Mouse (Mus musculus) lung, postnatal 0 days (tissue): Measurements from ENCODE around the gene Btbd2. TPM values are rescaled to one million over a fixed set of nuclear protein-coding genes. Genes with fewer than 3 reads are reported as not detected.

Source experiments
- ATAC-seq: fragments of 200-750 bp; cut with Nextera tagmentation; 2 replicates; pipeline ENCODE4 v1.8.0; 2017; ENCODE audit warnings: moderate library complexity
- DNase-seq: peaks from one replicate; pipeline ENCODE4 v3.0.0-alpha.2; 2016; ENCODE audit warnings: low spot score
- H3K27ac ChIP-seq: fragments of 300-500 bp; sonication (generic); 2 replicates; pipeline ENCODE4 v1.5.1; 2014; ENCODE audit warnings: antibody characterized with exemption, mild to moderate bottlenecking, low read length, mixed read lengths
- H3K27me3 ChIP-seq: fragments of 300-500 bp; sonication (generic); replicated peaks from 2 replicates; pipeline ENCODE4 v1.6.1; 2014; ENCODE audit warnings: low read length, mixed read lengths; ENCODE audit not compliant: insufficient read depth
- H3K36me3 ChIP-seq: fragments of 300-500 bp; sonication (generic); 2 replicates; pipeline ENCODE4 v1.6.1; 2014; ENCODE audit warnings: low read length, mixed read lengths; ENCODE audit not compliant: insufficient read depth
- H3K4me1 ChIP-seq: fragments of 300-500 bp; sonication (generic); 2 replicates; pipeline ENCODE4 v1.6.1; 2014; ENCODE audit warnings: antibody characterized with exemption, low read depth, low read length, mixed read lengths; ENCODE audit not compliant: insufficient read depth
- H3K4me2 ChIP-seq: fragments of 300-500 bp; sonication (generic); replicated peaks from 2 replicates; pipeline ENCODE4 v1.6.1; 2014; ENCODE audit warnings: low read depth, mild to moderate bottlenecking, low read length, moderate library complexity, mixed read lengths
- H3K4me3 ChIP-seq: fragments of 300-500 bp; sonication (generic); 2 replicates; pipeline ENCODE4 v1.5.1; 2014; ENCODE audit warnings: low read depth, low read length
- H3K9ac ChIP-seq: fragments of 300-500 bp; sonication (generic); replicated peaks from 2 replicates; pipeline ENCODE4 v1.6.1; 2014; ENCODE audit warnings: low read depth, mild to moderate bottlenecking
- H3K9me3 ChIP-seq: fragments of 300-500 bp; sonication (generic); 2 replicates; pipeline ENCODE4 v1.6.1; 2016; ENCODE audit warnings: low read length, mixed read lengths
- CTCF ChIP-seq: IDR thresholded peaks from 2 replicates; pipeline ENCODE4 v1.5.1; 2016; ENCODE audit warnings: antibody characterized with exemption, mild to moderate bottlenecking
- EP300 ChIP-seq: IDR thresholded peaks from 2 replicates; pipeline ENCODE4 v1.6.1; 2016; ENCODE audit warnings: antibody characterized with exemption, mild to moderate bottlenecking, control low read depth
- WGBS: fragments of 180-500 bp; shearing (Covaris S2); extraction: QIAGEN DNeasy Blood & Tissue Kit; methylation state at CpG from one replicate; pipeline ENCODE4 v1.1.7; 2014; 5-methylcytosine and 5-hydroxymethylcytosine counted together
- polyA plus RNA-seq: library from polyadenylated mRNA; unstranded; fragments of >200 nt; fragmentation: Nextera tagmentation; extraction: Ambion mirVana; gene quantifications from 2 replicates; pipeline ENCODE4 v1.2.1, GENCODE M21; 2015

Gene Btbd2
- polyA plus RNA-seq, 1 experiment from 2014 or later, result 42.9 TPM

DNA sequence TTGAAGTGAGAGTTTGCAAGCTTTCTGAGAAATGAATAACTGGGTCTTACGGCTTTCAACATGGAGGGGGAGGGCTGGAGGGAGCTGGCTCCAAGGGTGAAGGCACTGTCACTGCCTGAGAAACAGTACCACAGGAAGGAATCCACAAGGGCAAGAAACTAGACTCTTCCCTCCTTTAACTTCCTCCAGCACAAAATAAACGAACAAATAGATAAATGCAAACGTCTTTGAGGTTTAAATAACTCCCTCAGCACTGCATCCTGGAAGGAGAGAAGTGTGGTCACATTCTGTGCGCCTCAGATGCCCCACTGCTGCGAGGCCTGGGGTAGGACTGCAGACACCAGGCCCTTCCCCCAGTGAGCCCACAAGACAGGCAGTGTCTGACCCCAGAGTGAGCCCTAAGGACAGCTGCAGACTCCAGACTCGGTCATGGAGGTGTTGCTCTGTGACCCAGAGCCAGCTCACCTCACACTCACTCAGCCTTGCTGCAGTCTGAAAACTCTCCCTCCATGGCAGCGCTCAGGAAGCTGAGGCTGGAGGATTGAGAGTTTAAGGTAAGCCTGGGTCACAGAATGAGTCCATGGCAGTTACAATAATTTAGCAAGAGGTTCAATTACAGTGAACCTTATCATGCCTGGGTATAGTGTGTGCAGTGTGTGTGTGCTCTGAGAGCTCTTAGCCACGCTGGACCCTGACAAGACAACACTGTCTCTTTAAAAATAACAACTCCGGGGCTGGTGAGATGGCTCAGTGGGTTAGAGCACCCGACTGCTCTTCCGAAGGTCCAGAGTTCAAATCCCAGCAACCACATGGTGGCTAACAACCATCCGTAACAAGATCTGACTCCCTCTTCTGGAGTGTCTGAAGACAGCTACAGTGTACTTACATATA, 39.9 kb upstream of the Btbd2 start:
- H3K27ac ChIP-seq, result peak overlapping the region; percentile 85
- WGBS, result 39% methylated on average over 11 of the region's 12 CpGs
- no peaks in the 10 kb centered on the region for H3K27me3 ChIP-seq
- no peaks in the 10 kb centered on the region for H3K36me3 ChIP-seq
- no peak overlapping the region for H3K4me2 ChIP-seq
- ATAC-seq, result no peak
- TF ChIP-seq EP300 (no peak), CTCF (no peak)
- H3K4me3 ChIP-seq, result no peak overlapping the region
- no peaks in the 10 kb centered on the region for H3K9me3 ChIP-seq
- H3K9ac ChIP-seq, result no peak overlapping the region; the same call in 1 of the 2 replicates
- peaks cover 26% of the 10 kb centered on the region for H3K4me1 ChIP-seq
- DNase-seq, result no peak

DNA sequence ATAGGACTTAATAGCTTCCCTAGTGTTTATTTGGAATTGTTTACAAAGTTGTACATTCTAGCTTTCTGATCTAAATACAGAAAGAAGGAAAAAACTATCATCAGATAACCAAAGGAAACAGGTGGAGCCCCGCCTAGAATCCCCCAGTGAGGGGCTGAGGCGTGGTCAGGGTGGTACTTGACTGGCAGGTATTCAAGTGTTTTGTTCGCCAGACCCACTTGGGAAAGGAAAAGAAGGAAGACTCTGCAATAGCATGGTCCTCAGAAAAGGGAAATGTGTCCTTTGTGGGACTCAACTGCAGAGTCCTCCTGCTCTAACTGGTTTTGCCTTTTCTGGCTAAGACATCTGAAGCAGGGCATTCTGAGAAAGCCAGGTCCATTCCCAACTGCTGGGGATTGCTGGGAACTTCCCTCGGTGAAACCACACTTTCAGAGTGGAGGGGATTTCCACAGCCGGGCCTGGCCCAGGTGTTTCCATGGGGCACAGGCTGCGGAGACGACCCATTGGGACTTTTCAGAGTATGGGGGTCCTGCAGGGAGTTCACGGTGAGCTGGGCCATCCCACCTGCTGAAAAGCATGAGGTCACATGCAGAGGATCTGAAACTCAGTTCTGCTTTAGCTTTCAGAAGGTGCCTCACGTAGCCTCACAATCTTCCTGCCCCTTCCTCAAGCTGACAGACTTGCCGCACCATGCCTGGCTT, 39.1 kb upstream of the Btbd2 start:
- Histone ChIP-seq H3K9me3 (no peaks in the 10 kb centered on the region), H3K9ac (peak overlapping the region; percentile 16; the same call in 1 of the 2 replicates), H3K4me2 (0 out of 2 replicates have a peak overlapping the region, but pooled peaks have one; percentile 0), H3K36me3 (no peaks in the 10 kb centered on the region), H3K27me3 (no peaks in the 10 kb centered on the region), H3K4me3 (no peak overlapping the region), H3K27ac (peak overlapping the region; percentile 85), H3K4me1 (peaks cover 23% of the 10 kb centered on the region)
- DNase-seq (peak; percentile 78), ATAC-seq (peak; percentile 47)
- TF ChIP-seq CTCF, result no peak
- peak; percentile 30; the same call in 1 of the 2 replicates for TF ChIP-seq EP300
- 37% methylated on average over 10 of the region's 10 CpGs for WGBS

DNA sequence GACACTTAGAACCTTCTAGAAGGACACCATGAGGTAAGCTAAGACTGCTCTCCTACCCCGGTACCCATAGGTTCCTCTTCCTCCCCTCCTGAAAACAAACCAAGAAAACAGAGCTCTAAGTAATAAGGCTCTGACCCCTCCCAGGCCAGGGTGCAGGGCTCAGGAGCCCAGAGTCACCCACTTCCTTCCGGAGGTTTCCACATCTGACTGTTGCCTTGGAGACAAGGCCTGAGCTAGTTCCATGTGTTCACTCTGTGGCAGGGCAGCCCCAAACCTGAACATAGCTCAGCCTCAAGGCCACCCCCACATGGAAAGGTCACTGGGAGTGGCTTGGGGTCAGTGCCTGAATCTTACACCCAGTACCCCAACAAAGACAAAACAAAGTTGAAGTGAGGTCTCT, 38.3 kb upstream of the Btbd2 start:
- Histone ChIP-seq H3K9ac (no peak overlapping the region), H3K27ac (peak overlapping the region; percentile 85), H3K27me3 (no peaks in the 10 kb centered on the region), H3K4me1 (peaks cover 17% of the 10 kb centered on the region; the same call in 1 of the 2 replicates), H3K9me3 (no peaks in the 10 kb centered on the region), H3K4me3 (no peak overlapping the region), H3K4me2 (0 out of 2 replicates have a peak overlapping the region, but pooled peaks have one; percentile 0), H3K36me3 (peaks cover 2% of the 10 kb centered on the region; the same call in 1 of the 2 replicates)
- TF ChIP-seq CTCF, result no peak
- TF ChIP-seq EP300, result no peak; the same call in 1 of the 2 replicates
- WGBS, result 38% methylated on average over 2 of the region's 2 CpGs
- peak; percentile 87 for ATAC-seq
- peak; percentile 88 for DNase-seq

DNA sequence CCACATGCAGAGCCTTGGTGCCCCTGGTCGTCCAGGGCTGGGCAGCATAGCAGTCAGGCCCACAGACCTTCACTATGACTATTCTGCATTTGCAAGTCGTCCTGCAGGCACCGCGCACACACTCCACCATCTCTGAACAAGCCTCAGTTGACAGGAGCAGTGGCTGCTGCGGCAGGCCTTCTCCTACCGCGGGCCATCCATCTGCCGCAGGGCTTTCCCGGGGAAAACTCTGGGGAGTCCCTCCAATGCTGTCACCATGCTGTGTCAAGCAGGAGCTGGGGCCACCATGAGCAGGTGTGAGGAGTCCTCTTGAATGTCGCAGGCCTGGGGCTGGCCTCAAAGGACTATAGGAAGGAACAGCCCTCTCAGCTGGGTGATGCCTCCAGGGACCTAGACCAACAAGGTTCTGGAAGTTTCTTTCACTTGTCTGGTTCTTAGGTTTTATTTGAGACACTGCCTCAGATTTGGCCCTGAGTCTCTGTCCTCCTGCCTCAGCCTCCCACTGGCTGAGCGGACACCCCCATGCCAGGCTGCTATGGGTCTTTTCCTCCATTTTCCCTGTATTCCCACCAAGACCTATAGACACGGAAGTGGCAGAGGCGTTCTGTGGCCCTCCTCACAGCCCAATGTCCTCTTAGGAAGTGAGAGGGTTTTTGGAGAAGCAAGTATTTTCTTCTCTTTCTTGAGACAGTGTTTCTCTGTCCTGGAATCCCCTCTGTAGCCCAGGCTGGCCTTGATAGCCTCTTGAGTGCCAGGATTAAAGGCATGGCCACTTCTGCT, 37.5 kb upstream of the Btbd2 start:
- Histone ChIP-seq H3K9ac (no peak overlapping the region), H3K4me2 (no peak overlapping the region), H3K4me3 (no peak overlapping the region), H3K36me3 (peaks cover 10% of the 10 kb centered on the region; the same call in 1 of the 2 replicates), H3K27ac (peak overlapping the region; percentile 85), H3K27me3 (no peaks in the 10 kb centered on the region), H3K9me3 (no peaks in the 10 kb centered on the region), H3K4me1 (peaks cover 15% of the 10 kb centered on the region; the same call in 1 of the 2 replicates)
- ATAC-seq (no peak), DNase-seq (no peak)
- WGBS, result 87% methylated on average over 13 of the region's 13 CpGs
- TF ChIP-seq EP300 (no peak), CTCF (no peak)

DNA sequence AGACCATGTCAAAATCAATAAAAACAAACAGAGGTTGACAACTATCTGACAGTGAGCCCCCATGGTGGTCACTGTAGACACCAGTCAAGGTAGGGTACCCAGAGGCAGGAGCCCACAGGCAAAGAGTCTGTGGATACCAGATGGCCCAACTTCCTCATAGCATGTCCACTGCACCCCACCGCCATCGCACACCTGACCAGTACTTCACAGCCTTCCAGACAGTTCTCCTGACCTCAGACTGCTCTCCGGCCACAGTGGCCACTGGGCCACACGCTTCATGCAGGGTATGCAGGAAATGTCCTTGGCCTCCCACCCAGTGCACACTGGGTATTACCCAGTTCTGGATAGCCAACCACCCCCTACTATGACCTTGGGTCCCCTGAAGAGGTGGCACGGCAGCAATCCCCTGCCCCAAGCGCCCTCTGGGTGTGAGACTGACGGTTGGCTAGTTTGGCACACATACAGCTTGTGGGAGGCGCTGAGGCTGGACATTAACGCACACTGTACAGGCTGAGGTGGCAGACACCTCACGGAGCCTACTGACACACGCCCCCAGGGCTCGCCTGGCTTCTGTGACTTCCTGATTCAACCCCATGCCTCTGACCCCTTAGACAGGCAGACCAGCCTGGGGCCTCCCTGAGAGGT, 36.7 kb upstream of the Btbd2 start:
- peaks cover 15% of the 10 kb centered on the region; the same call in 1 of the 2 replicates for H3K4me1 ChIP-seq
- no peaks in the 10 kb centered on the region for H3K27me3 ChIP-seq
- no peak for TF ChIP-seq CTCF
- TF ChIP-seq EP300, result no peak
- no peak overlapping the region for H3K27ac ChIP-seq
- no peaks in the 10 kb centered on the region for H3K9me3 ChIP-seq
- no peak overlapping the region for H3K9ac ChIP-seq
- peaks cover 13% of the 10 kb centered on the region; the same call in 1 of the 2 replicates for H3K36me3 ChIP-seq
- 83% methylated on average over 12 of the region's 12 CpGs for WGBS
- ATAC-seq, result no peak
- H3K4me2 ChIP-seq, result no peak overlapping the region
- no peak overlapping the region for H3K4me3 ChIP-seq
- no peak for DNase-seq
